Mouse (Mus musculus): ENCODE measurements around the gene Igsf8.
A peak's percentile ranks its signal among the peaks of the same experiment; 100 is the strongest.

Igsf8 gene

DNA sequence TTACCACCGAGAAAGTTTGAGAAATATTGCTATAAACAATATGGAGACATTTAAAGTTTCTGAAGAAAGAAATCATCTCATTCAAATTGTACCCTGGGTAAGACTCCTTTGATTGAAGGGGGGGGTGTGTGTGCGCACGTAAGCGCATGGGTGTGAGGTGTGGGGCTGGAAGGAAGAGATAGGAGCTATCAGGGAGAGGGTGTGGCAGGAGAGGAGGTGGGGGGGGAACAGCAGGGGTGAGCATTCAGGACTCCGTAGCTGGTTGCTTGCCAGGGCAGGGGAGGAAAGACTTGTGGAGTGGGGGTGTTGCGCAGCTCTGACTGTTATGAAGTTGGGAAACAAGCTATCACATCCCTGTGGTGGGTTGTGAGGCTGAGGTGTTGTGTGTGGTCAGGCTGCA is 43.0 kb downstream of the Igsf8 start:
- no peak for DNase-seq (ENCODE audit: low spot score)

DNA sequence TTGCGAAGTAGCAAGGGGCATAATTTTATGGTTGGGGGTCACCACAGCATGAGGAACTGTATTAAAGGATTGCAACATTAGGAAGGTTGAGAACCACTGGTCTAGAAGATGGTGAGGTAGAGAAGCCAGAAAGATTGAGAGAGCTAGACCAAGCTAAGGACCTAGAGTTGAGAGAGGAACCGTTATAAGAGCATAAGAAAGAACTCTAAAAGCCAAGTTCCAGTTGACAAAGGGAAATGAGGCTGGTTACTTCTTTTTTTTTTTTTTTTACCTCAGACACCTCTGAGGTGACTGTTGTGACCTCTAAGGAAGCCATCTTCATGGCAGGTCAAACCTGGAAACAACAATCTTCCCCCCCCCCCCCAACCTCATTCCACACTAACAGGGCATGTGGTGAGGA is 43.7 kb downstream of the Igsf8 start:
- DNase-seq (ENCODE audit: low spot score), result no peak

DNA sequence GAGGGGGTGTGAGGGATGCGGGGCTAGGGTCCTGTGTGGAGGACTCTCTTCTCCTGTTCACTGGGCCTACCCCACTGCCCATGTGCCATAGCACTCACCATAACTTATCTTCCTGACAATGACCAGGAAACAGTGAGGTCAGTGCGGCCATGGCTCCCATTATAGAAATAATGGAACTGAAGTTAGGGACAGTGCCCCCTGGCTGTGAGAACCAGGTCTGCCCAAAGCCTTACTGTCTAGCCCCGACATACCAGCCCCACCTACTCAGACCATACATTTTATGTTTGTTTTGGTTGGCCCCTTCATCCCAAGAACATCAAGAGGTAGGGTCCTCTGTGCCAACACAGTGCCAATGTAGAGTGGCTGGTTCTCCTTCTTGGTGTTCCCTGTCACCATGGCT is 44.2 kb downstream of the Igsf8 start:
- no peak for DNase-seq (ENCODE audit: low spot score)

DNA sequence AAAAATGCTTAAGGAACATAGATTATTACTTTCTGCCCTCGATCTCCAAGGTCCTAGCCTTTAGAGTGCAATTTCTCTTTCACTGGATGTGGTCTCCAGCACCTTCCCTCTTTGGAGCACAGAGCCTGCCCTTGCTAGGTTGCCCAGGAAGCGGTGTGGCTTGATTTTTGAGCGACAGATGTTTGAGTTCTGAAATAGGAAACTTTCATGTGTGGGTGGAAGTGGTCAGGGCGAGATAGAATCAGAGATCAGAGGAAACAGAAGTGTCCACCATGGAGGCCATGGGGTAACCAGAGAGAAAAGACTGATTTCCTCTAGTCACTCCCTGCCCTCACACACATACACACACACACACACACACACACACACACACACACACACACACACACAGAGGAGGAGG is 44.8 kb downstream of the Igsf8 start:
- DNase-seq (ENCODE audit: low spot score), result no peak

DNA sequence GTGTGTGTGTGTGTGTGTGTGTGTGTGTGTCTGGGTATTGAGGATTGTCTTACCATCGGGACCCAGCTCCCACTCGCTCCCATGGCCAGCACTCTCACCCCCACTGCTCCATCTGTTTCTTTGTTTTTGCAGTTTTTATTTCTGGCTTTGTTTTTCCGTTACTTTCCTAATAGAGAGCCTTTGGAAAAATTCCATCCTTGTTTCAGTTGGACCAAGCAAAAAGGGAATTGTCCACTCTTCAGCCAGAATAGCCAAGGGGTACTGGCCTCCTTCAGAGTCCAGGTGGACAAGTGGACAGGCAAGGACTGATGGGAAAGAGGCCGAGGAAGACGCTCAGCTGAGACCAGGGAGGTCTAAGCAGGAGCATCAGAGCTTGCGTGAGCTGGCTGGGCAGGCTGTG is 45.4 kb downstream of the Igsf8 start:
- no peak for DNase-seq (ENCODE audit: low spot score)

DNA sequence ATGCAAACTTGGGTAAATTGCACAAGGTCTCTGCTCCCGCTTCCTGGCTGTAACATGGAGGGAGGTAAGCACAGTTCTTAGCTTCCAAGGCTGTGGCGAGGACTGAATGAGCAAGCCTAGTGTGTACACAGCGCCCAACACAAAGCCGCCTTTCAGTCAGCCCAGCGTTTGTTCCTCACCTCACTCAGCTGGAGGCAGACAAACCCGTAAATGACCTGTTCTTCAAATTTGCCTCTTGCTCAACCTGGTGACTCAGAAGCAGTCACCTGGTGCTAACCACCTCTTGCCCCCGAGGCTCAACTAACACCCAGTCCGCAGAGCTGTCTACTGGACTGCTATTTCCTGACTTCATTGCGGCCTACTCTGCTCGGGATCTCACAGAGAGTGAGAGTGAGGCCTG is 46.5 kb downstream of the Igsf8 start:
- DNase-seq (ENCODE audit: low spot score), result no peak

DNA sequence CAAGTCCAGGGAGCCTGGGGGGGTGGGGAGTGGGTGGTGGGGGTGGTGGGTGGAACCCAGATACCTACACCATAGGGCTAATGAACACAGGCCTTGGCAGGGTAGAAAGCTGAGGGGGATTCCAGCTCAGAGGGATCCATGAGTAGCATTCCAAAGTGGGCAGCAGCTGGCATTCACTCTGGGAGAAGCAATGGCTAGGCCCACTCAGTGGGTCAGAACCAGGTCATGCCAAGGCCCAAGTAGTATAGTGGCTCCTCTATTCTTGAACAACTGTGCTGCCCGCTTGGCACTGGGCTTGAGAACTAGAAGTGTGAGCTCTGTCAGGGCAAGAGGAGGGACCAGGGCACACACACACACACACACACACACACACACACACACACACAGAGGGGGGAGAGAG is 47.0 kb downstream of the Igsf8 start:
- DNase-seq (ENCODE audit: low spot score), result no peak

DNA sequence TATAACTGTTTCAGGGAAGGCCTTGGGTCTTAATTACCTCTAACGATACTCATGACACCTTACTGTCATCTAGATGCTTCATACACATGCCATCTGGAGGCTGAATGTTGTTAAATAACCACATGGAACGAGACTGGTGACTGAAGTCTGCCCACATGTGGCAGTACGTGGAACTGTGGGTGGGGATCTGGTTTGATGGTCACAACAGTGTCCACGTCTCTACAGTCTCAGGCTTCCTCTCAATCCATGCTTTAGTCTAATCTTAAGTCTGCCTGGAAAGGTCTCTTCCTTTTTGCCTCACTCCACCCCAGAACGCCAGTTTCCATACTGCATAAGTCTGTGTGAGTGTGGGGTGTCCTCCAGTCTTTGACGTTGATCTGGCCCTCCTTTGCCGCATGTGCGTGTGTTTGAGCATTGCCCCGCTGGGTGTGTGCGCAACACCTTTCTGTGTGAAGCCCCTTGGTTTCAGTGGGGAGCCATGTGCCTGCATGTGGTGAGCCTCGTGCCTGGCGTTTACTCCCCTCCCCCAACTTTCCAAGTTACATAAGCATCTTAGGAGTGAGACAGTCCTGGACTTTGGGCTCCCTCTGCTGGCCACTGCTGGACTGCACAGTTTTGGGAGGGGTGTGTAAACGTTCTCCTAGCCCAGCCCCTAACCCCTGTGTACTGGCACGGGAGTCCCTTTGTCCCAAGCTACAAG is 48.4 kb downstream of the Igsf8 start:
- peak; percentile 97 for DNase-seq (ENCODE audit: low spot score)

DNA sequence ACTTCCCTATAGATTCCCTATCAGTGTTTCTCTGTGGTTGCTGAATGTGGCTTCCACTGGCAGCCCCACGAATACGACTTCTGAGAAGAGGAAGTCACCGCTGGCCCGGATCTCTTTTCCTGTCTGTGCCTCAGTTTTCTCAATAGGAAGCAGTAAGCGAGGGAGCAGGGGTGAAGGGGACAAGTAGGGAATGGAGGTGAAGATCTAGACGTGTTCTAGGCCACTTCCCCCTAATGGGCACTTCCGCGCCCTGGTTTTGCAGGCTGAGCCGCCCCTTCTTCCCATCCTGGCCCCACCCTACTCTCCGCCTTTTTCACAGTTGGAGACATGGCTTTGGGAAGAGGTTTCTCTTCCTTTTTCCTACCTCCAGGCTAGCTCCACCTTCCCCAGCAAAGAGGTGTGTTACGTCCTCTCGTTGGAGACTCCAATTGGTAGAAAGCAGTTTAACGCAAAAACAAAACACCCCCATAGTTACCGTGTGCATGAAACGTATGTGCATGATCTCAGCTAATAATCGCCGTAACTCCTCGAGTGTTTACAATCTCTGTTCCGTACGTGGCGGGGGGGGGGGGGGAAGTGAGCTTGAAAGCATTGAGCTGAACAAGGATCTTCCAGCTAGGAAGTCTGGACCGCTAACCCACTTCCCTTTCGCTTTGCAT is 49.9 kb downstream of the Igsf8 start:
- DNase-seq (ENCODE audit: low spot score), result no peak

DNA sequence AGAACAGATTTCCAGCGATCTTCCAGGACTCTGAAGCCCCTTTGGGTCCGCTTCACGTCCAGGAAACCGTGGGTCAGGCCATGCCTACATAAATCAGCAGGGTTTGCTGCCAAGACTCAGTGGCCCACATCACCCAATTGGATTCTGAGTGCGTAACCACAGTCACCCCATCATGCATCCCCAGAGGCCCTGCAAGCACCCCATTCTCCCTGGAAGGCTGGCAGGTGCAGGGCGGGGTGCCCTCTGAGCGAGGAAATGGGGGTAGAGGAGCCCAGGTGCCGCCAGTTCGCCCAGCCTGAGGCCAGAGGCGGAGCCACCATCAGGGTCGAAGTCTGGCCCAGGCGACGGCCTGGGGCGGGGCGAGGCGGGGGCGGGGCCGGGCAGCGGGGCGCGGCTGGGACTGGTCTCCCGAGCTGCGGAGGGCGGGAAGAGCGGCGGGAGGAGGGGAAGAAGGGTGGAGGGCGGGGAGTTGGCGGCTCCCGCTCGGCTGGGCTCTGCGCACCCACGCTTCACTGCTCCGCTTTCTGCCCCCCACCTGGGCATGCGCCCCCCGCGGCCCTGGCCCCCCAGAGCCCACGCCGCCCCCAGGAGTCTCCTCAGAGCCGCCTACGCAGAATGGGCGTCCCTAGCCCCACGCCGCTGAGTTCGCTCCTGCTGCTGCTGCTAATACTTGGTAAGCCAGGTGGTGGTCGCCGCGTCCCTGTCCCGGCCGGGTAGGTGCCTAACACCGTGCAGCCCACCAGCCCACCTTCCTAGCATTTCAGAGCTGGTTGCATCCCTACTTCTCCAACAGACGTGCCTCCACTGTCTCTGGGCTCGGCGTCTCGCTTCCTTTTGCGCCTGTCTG is 50.7 kb downstream of the Igsf8 start:
- DNase-seq (ENCODE audit: low spot score), result no peak

DNA sequence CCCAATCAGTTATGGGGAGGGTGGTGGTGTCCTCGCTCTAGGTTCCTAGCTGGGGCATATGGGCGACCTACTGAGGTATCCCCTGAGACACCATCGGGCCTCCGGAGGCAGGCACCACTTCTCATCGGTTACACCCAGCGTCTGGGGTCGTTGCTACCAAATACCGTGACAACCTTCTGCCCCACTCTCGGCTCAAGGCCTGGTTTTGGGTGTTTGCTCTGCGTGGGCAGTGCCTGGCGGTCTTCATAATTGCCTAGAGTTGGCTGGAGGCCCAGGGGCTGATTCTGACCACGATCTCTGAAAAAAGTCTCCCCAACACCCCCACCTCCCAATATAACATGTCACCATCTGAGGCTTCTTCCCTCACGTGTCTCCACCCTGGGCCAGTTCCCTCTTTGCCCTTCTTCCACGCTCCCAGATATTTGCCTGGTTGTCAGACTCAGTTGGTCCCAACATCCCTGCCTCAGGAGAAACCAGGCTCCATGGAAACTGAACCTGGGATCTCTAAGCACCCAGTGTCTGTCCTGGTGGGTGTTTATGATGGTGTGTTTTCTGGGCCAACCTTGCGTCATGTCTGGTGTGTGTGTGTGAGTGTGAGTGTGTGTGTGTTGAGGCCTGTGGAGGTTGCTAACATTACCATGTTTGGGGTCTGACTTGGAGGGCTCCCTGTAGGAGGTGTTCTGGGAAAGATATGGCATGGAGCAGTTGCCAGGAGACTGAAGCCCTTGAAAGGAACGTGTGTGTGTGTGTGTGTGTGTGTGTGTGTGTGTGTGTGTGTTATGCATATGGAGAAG is 51.5 kb downstream of the Igsf8 start:
- no peak for DNase-seq (ENCODE audit: low spot score)

DNA sequence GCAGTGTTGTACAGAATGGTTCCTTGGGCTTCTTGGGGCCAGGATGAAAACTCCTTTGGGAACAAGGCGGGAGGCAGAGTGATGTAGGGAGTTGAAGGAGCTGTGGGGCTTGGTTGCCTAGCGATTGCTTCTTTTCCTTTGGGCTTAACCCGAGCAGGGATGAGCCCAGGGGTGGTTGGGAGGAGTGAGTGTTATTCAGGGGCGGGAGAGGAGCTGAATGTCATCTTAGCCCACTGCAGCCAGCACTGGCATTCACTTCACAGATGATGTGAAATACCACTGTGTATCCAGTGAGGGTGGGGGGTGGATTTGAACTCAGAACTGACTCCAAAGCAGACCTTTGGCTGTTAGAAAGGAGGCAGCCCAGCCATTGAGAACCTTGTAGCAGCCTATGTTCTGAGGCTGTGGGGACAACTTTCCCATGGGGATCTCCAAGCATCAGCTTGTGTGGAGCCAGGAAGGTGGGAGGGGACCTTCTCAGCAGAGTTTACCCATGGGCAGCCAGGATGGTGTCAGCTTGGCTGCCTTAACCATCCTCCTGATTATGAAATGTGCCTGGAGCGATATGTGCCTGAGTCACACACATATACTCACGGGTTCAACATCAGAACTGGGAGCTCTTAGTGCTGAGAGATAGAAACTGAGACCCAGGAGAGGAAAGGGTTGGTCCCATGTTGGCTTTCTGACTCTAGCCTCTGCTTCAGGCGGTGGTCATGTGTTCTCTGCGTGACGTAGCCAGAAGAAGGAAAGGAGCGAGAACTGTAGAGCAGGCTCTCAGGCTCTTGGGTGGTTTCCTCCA is 52.4 kb downstream of the Igsf8 start:
- DNase-seq (ENCODE audit: low spot score), result no peak

DNA sequence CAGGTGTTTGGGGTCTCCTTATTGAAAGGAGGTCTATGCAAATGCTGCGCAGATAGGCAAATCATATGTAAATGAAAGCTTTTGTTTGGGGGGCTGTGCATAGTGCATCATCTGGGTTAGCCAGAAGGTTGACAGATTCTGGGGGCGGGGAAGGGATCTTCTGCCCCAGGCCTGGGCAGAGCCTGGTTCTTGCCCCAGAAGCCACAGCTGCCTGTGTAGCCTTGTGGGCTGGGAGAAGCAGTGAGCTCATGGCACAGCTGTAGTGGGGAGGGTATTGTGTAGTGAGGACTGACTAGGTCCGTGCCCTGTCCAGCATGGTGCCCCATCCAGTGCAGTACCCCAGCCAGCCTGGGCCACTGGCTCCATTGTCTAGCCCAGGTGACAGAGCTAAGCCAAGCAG is 53.5 kb downstream of the Igsf8 start:
- no peak for DNase-seq (ENCODE audit: low spot score)

DNA sequence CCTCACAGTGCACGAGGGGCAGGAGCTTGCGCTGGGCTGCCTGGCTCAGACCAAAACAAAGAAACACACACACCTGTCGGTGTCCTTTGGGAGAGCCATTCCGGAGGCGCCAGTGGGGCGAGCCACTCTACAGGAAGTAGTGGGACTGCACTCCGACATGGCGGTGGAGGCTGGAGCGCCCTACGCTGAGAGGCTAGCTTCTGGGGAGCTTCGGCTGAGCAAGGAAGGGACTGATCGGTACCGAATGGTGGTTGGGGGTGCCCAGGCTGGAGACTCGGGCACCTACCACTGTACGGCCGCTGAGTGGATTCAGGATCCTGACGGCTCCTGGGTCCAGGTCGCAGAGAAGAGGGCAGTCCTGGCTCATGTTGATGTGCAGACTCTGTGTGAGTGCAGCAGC is 56.0 kb downstream of the Igsf8 start:
- no peak for DNase-seq (ENCODE audit: low spot score)

DNA sequence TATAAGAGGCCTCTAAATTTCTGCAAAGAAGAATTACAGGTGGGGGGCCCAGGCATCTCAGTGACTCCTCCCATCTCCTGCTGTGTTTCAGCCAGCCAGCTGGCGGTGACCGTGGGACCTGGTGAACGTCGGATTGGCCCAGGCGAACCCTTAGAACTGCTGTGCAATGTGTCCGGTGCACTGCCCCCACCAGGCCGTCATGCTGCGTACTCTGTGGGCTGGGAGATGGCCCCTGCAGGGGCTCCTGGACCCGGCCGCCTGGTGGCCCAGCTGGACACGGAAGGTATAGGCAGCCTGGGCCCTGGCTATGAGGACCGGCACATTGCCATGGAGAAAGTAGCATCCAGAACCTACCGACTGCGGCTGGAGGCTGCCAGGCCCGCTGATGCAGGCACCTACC is 56.5 kb downstream of the Igsf8 start:
- no peak for DNase-seq (ENCODE audit: low spot score)

DNA sequence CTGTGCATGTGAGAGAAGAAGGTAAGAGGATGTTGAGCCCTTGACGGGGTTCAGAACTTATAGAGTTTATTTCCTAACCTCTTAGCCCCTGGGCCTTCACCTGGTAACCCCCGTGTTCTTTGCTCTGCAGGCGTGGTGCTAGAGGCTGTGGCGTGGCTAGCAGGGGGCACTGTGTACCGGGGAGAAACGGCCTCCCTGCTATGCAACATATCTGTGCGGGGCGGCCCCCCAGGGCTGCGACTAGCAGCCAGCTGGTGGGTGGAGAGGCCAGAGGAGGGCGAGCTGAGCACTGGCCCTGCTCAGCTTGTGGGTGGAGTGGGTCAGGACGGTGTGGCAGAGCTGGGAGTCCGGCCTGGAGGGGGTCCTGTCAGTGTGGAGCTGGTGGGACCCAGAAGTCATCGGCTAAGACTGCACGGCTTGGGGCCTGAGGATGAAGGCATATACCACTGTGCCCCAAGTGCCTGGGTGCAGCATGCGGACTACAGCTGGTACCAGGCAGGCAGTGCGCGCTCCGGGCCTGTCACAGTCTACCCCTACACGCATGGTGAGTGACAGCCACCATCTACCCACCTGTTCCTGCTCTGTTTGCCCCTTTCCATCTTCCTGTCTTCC is 57.1 kb downstream of the Igsf8 start:
- DNase-seq (ENCODE audit: low spot score), result no peak

DNA sequence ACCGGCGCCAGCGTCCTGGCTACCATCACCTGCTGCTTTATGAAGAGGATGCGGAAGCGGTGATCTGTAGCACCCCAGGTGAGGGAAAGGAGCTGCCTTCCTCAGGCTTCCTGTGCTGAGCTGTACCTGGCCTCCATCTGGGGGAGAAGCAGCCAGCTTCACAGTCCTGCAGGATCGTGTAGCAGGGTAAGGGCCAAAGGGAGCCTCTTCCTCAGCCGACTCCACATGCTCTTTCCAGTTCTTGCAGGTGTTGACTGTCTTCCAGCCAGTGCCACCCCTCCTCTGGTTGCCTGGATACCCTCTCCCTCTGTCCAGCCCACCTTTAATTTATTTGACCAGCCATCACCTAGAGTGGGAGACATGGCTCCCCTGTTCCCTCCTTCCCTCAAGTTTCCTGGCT is 57.9 kb downstream of the Igsf8 start:
- no peak for DNase-seq (ENCODE audit: low spot score)

DNA sequence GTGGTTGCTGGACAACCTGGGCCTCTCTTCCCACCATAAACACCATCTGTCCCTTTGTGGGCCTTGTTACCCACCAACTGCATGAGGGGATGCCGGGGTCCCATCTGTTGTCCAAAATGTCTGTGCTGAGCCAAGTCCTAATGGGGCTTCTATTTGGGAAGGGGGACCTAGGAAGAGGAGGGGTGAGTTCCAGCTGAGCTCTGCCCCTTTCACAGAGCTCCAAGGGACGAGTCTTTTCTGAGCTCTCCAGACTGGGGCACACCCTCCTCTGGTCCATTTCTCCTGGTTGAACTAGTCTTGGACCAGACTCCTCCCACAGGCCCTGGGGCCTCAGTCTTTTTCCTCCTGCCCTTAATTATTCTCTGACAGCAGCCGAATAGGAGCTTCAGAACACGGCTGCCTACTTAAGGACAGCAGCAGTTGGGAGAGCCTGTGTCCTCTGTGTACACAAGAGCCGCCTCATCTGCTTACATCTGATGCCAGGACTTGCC is 58.5 kb downstream of the Igsf8 start:
- DNase-seq (ENCODE audit: low spot score), result no peak

DNA sequence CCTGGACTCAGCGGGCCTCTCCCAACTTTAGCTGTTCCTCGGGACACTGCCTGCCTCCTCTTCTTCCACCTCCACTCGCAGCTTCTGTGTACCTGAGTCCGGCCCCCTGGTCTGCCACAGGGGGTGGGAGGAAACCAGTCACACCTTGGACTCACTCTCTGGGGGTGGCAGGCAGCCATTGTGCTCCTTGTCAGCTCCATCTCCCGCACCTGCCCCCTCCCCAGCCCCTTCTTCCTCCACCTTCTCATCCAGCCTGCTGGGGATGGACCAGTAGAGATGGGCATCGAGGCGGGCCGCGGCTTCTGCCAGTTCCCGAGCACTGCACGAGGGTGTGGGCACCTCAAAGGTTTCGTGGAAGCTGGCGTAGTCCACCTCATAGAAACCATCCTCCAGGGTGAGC is 61.3 kb downstream of the Igsf8 start:
- DNase-seq (ENCODE audit: low spot score), result no peak

DNA sequence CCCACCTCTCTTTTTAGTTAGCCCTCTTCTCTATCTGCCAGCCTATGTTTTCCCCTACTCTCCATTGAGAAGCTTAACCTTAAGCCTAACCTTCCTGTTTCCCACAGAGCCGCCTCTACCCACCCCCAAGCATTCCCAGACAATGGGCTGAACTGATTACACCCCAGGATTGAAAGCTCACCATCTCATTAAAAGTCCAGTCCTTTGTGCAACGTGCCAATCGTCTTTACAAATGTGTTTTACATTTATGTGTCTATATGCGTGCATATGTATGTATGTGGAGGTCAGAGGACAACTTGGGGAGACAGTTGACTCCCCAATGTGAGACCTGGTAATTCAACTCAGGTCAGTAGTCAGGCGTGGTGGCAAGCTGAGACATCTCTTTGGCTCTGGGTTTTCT is 61.9 kb downstream of the Igsf8 start:
- no peak for DNase-seq (ENCODE audit: low spot score)

DNA sequence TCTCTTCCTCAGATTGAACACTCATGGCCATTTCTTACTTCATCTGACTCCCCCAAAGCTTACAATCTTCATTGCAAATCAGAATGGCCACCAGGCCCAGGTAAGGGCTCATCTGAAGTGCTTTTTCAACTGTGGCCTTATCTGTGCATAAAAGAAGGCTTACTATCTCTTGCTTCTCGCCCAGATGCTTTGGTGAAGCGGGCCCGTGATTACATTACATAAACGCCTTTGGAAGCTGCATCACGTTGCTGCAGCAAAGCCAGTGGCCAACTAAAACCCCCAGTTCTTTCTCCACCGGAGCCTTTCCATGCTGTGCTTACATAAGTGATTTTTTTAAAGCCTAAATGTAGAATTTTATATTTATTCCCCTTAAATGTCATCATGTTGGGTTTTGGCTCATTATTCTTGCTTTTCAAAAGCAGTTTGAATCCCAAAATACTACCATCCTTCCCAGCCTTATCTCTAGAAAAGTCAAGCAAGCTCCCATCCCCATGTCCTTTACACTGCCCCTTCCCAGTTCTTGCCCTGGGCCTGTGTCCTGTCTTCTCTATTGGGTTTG is 62.4 kb downstream of the Igsf8 start:
- no peak for DNase-seq (ENCODE audit: low spot score)
